8 mouse cellular contexts compared by ENCODE assay signal in the genomic region with DNA sequence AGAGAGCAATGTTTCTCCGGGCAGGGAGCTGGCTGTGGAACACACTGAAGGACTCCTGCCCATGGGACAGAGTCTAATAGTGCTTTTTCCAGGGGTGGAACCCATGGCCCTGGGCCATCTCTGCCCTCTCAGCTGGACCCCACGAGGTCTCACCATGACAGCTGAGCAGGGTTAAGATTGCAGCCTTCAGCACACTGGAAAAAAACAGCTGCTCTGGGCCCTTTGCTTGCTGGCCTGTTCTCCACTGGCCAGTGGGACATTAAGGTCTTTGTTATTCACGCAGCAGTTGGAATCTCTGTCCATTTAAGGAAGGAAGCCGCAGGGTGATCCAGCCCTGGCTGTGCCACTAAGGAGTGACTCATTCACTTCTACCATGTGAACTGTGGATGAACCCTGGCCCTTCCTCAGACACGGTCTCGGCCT.
DNase-seq lines count a peak whose midpoint lies in the region; ATAC-seq lines count a peak whose summit lies in the region.

No protein-coding gene starts in this region.

- DNase-seq in 3T3-L1 (ENCODE audit: low read depth, low spot score): peak; percentile 94
- peak; percentile 54 for DNase-seq in adipocyte (ENCODE audit: low spot score)
- DNase-seq in kidney, adult 9 months: peak; percentile 90
- peak; percentile 74 for DNase-seq in lung, postnatal 25 days (ENCODE audit: low spot score)
- DNase-seq in right cerebral cortex, adult 18-20 months: no peak
- DNase-seq in right cerebral cortex, postnatal 36 days (ENCODE audit: low spot score in 2 of 2): no peak
- DNase-seq in cerebellum, postnatal 4 days (ENCODE audit: low spot score in 2 of 2): no peak

- ATAC-seq in granulocyte monocyte progenitor cell, adult 5-6 weeks (replicated peaks; ENCODE audit: poor library complexity, severe bottlenecking): peak; percentile 69

Comparison
In these comparisons a context has a peak if more than half of its experiments do, and no peak if none do; other contexts are left out.
1. DNase-seq: peak in 3T3-L1 (single experiment), adipocyte (single experiment), kidney, adult 9 months (single experiment) and lung, postnatal 25 days (single experiment); none in right cerebral cortex, adult 18-20 months (single experiment), right cerebral cortex, postnatal 36 days (0 of 2) and cerebellum, postnatal 4 days (0 of 2).